Mouse (Mus musculus) left cerebral cortex, postnatal 10 days (tissue): ENCODE measurements around the gene Cryaa. TPM values are rescaled to one million over a fixed set of nuclear protein-coding genes. Genes with fewer than 3 reads are reported as not detected.
"Not testable (repeated sequence)": the region's sequence is repeated elsewhere in the genome, so short reads cannot be mapped to it uniquely, and the experiment has no call there.

Source experiments
- DNase-seq, 2 experiments: peaks; one replicate each; pipeline ENCODE4 v3.0.0; 2021 to 2022; ENCODE audit warnings: low spot score in 2 of 2, mixed read lengths in 1 of 2; ENCODE audit errors: extremely low spot score in 1 of 2
- intact Hi-C: fragments of 180-260 bp; cut with DNase I; formaldehyde crosslinking; loops from one replicate; pipeline ENCODE4 v1.15.1; 2025
- total RNA-seq, 2 experiments: library from RNA; stranded (reverse); gene quantifications; 2 replicates each; pipeline ENCODE4 v1.2.3; 2021

Cryaa gene
- total RNA-seq, 2 experiments from 2014 or later: 0.85 to 1.2 TPM

- DNase-seq: peak in 1 of 2 experiments; percentile 19
- intact Hi-C loops: loop anchor here (5.0 kb wide), 1 partner anchor 163 kb away; the partner anchor contains the start of gene Sik1
Measured at GRCm38 (mm10) chr17:31694023-31694376, 16.4 kb downstream of the Cryaa start.

- DNase-seq: peak in 1 of 2 experiments; percentile 25
- intact Hi-C loops: loop anchor here (5.0 kb wide), 1 partner anchor 162 kb away; the partner anchor contains the start of gene Sik1
Measured at GRCm38 (mm10) chr17:31694949-31695348, 17.3 kb downstream of the Cryaa start.

DNA sequence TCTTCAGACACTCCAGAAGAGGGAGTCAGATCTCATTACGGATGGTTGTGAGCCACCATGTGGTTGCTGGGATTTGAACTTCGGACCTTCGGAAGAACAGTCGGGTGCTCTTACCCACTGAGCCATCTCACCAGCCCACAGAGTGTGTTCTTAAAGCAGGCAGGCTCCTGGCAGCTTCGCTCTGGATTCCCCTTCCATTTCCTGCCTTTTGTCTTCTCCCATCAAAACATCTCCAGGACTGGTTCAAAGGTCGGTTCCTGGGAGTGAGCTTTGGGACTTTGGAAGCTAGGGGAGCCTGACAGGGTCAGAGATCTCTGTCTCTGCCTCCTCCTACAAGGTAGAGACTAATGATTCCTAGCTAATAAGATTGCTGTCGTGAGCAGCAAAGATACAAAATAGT lies 17.7 kb downstream of the Cryaa start:
- DNase-seq: peak in 1 of 2 experiments; percentile 5
- intact Hi-C loops: not testable (repeated sequence)

DNA sequence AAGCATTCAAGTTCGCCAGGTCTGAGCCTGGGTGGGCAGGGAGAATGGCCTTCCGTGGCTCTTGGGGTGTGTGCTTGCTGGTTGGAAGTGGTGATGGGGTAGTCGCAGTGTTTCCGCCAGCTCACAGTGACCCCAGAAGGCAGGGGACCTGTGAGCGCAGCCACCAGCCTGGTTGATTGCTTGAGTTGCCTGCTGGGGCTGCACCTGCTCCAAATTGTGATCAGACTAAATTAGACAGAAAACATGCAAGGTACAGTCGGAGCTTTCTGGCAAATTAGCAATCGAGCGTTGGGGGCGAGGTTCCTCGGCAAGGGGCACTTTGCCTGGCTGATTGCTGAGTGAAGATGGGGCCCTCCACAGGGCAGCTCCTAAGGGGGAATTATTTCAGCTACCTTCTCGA lies 20.7 kb downstream of the Cryaa start:
- intact Hi-C loops: no loop called here
- DNase-seq: no peak

DNA sequence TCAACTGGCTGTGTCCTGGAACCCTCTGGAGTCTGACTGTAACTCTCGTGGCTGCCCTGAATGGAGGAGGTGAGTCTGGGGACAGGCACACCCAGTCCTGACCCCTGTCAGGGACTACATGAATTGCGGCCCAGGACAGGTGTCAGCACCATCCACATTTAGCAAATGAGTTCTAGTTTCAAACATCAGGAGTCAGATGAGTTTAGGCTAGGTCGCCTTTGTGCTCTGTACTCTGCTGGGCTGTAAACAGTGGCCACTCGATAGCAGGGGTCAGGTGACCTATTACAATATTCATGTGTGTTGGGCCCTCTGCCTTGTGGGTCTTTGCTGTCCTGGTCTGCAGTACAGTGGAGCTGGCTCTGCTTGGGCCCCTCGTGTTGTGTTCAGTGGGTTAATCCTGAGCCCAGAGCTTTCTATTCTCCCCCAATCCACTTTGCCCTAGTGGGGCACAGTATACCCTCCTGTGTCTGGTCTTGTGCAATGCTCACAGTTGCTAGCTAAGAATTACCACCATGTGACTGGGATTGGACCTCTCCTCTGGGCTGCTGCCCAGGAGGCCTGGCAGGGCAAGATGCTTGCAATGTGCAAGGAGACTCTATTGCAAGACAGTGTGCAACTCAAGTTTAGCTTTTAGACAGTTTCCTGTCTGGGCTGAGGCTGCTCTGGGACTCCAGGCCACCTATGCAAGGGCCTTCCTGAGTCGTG lies 25.8 kb downstream of the Cryaa start:
- intact Hi-C loops: no loop called here
- DNase-seq: no peak

- intact Hi-C loops: no loop called here
- DNase-seq: peak; percentile 53 to 62
Measured at GRCm38 (mm10) chr17:31705271-31706020, 27.8 kb downstream of the Cryaa start.

DNA sequence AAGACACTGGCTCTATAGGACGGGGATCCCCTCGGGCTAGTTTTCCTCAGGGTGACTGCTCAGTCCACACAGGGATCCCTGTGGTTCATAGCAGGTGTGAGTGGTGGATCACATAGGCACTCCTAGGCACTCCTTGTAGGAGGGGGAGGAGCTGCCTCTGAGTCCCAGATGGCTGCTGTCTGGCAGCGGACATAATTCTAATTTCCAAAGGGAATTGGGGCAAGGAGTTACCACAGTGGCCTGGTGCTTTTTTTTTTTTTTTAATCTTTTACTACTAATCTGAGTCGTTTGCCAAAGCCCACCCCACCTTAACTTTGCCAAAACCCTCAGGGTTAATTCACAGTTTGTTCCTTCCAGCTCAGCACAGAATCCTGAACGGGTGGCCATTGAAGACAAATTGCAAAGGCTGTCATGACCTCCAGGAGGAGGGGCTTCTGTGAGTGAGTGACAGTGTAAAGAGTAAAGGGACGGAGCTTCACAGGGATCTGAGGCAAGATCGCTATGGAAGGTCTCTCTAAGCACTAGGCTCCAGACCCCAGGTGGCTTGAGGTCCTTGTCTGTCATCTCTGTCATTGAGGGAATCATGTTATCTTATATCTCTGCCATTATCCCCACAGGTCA lies 31.6 kb downstream of the Cryaa start:
- intact Hi-C loops: no loop called here
- no peak for DNase-seq

GRCm38 (mm10) chr17:31710455-31710854 lies 32.8 kb downstream of the Cryaa start:
- DNase-seq: no peak
- intact Hi-C loops: no loop called here

GRCm38 (mm10) chr17:31713709-31714108 lies 36.1 kb downstream of the Cryaa start:
- no peak for DNase-seq
- intact Hi-C loops: no loop called here

DNA sequence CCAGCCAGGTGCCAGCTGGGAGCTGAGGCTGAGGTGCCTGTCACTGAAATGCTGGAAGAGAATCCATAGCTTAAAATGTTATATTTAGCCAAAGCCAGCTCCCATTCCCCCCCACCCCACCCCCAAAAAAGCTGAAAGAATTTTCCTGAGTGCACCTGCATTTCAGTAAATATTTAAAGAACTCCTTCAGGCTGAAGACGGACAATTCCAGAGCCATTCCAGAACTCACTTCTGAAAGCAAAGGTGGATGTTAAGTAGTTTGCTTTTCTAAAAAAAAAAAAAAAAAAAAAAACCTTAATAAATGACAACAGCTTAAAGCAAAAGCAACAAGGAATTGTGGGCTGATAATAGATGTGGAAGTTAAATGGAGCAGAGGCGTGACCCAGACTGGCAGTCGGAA lies 36.5 kb downstream of the Cryaa start:
- intact Hi-C loops: no loop called here
- no peak for DNase-seq

DNA sequence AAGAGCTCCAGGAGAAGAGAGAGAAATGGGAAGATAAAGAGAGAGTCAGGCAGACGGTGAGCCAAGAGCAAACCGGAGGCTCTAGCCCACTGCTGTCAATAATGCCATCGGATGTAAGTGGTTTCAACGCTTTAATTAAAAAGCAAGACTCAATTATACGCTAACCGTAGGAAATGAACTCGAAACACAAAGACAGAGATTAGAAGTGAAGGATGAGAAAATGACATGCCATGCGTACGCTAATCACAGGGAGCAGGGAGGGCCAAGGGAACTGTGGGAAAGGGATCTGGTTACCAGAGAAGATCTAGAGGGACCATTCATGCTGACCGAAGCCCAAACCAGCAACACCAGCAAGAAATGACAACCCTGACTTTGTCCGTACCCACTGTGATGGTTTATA lies 37.4 kb downstream of the Cryaa start:
- intact Hi-C loops: no loop called here
- DNase-seq: no peak

DNA sequence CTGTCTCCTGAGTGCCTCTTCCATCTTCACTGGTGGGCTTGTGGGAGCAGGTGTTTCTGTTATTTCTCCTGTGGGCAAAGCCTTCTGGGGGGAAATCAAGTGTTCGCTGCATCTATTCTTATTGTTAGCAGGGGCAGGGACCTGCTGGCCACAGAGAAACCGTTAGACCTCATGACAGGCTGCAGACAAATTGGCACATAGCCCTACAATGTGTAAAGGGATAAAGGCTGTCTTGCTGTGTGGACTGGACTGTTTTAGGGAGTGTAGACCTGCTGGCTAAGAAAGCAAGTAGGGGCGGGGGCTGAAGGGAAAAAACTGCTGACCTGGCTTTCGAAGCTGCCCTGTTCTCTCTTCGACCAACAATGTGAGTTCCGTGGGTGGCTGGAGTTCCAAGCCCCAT lies 44.0 kb downstream of the Cryaa start:
- DNase-seq: no peak
- intact Hi-C loops: no loop called here

DNA sequence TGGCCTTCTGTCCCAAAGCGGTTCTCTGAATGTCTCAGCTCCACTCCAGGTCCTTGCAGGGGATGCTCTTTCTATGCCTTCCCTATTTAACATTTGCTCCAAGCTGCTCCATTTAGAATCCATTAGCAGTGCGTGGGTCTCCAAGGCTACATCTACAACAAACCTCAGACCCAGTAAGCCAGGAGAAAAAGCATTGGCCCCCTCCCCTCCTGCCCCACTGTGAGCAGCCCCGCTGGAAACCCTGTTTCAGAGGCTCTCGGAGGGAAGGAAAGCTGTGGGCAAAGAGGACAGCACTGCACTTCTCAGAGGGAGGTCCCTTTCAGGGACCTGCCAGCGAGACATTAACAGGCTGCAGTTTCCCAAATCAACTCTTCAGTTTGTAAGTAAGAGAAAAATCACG lies 47.8 kb downstream of the Cryaa start:
- intact Hi-C loops: no loop called here
- DNase-seq: no peak

GRCm38 (mm10) chr17:31726216-31726615 lies 48.6 kb downstream of the Cryaa start:
- no peak for DNase-seq
- intact Hi-C loops: no loop called here

- DNase-seq: peak in 1 of 2 experiments; percentile 22
- intact Hi-C loops: no loop called here
Measured at GRCm38 (mm10) chr17:31727230-31727629, 49.6 kb downstream of the Cryaa start.

GRCm38 (mm10) chr17:31728043-31728442 lies 50.4 kb downstream of the Cryaa start:
- intact Hi-C loops: no loop called here
- DNase-seq: no peak

DNA sequence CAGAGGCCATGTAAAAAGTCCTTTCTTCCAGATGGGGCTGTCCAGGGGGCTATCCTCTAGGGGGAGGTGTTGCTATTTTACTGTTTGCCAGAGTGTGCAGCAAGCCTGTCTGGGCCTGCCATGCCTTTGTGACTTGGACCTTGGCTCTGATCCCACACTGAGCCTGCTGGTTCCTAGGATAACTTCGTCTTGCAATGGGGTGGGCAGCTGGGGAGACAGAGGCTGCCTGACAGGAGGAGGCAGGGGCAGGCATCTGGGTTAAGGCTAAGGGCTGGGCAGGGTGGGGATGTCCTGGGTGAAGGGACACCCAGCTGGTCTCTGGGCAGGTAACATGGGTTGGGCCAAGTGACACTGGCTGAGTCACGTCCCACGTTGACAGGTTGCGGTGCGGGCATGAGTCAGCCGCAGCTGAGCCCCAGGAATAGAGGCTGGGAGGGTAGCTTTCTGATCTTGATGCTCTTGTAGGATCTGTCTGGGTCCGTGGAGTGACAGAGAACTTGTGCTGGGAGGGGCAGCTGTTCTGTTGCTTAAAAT lies 51.4 kb downstream of the Cryaa start:
- DNase-seq: peak in 1 of 2 experiments; percentile 72
- intact Hi-C loops: no loop called here

- DNase-seq: no peak
- intact Hi-C loops: no loop called here
Measured at GRCm38 (mm10) chr17:31731038-31731437, 53.4 kb downstream of the Cryaa start.
